Mouse (Mus musculus) liver, embryonic 16.5 days (tissue): ENCODE measurements around the gene Extl1. TPM values are rescaled to one million over a fixed set of nuclear protein-coding genes. Genes with fewer than 3 reads are reported as not detected.

Source experiments
- ATAC-seq: fragments of 200-750 bp; cut with Nextera tagmentation; 2 replicates; pipeline ENCODE4 v1.8.0; 2017; ENCODE audit warnings: low read depth, mild to moderate bottlenecking, moderate number of reproducible peaks, moderate library complexity
- H3K27ac ChIP-seq: fragments of 300-500 bp; sonication (generic); 2 replicates; pipeline ENCODE4 v1.5.1; 2014; ENCODE audit warnings: mild to moderate bottlenecking, low read length
- H3K27me3 ChIP-seq: fragments of 300-500 bp; sonication (generic); 2 replicates; pipeline ENCODE4 v1.6.1; 2014; ENCODE audit warnings: low read depth, low read length, mixed read lengths; ENCODE audit not compliant: control insufficient read depth, insufficient read depth
- H3K36me3 ChIP-seq: fragments of 300-500 bp; sonication (generic); 2 replicates; pipeline ENCODE4 v1.6.1; 2014; ENCODE audit warnings: mild to moderate bottlenecking; ENCODE audit not compliant: control insufficient read depth, insufficient read depth
- H3K4me1 ChIP-seq: fragments of 300-500 bp; sonication (generic); 2 replicates; pipeline ENCODE4 v1.6.1; 2014; ENCODE audit warnings: low read depth, low read length, mixed read lengths; ENCODE audit not compliant: control insufficient read depth
- H3K4me2 ChIP-seq: fragments of 300-500 bp; sonication (generic); 2 replicates; pipeline ENCODE4 v1.6.1; 2014; ENCODE audit warnings: low read depth, low read length, mixed read lengths
- H3K4me3 ChIP-seq: fragments of 300-500 bp; sonication (generic); 2 replicates; pipeline ENCODE4 v1.5.1; 2014; ENCODE audit warnings: low read depth, mild to moderate bottlenecking, low read length
- H3K9ac ChIP-seq: fragments of 300-500 bp; sonication (generic); 2 replicates; pipeline ENCODE4 v1.6.1; 2014; ENCODE audit warnings: low read depth, low read length
- H3K9me3 ChIP-seq: fragments of 300-500 bp; sonication (generic); replicated peaks from 2 replicates; pipeline ENCODE4 v1.6.1; 2016; ENCODE audit warnings: low read length; ENCODE audit not compliant: control insufficient read depth
- WGBS: fragments of 180-500 bp; shearing (Covaris S2); extraction: QIAGEN DNeasy Blood & Tissue Kit; methylation state at CpG from one replicate; pipeline ENCODE4 v1.1.7; 2014; ENCODE audit not compliant: insufficient replicate concordance; 5-methylcytosine and 5-hydroxymethylcytosine counted together
- polyA plus RNA-seq: library from polyadenylated mRNA; unstranded; fragments of >200 nt; fragmentation: Nextera tagmentation; extraction: Ambion mirVana; gene quantifications from 2 replicates; pipeline ENCODE4 v1.2.1, GENCODE M21; 2015

Gene Extl1
- polyA plus RNA-seq, 1 experiment from 2014 or later = 0.25 TPM

DNA sequence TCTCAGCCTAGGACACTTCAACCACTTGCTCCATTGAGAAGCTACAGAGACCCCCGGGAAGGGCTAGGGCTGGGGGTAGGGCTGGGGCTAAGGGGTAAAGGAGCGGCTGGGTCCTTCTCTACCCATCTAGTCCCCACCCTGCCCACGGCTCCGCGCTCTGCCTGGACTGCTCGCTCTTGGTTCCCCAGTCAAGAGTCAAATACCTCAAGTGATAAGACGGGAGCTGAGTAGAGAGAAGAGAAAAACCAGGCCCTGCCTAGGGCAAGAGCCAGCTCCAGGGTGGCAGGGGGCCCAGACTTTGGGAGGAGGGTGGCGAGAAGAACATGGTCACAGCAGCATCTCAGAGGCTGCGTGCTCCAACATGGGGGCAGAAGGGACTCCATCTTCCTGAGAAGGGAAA, 68.2 kb downstream of the Extl1 start:
- Histone ChIP-seq H3K27ac (no peak overlapping the region), H3K4me2 (no peak overlapping the region), H3K4me3 (no peak overlapping the region), H3K9ac (no peak overlapping the region), H3K27me3 (no peaks in the 10 kb centered on the region), H3K4me1 (no peaks in the 10 kb centered on the region), H3K9me3 (no peaks in the 10 kb centered on the region; the same call in 1 of the 2 replicates), H3K36me3 (no peaks in the 10 kb centered on the region)
- no peak for ATAC-seq
- WGBS = 45% methylated on average over 9 of the region's 9 CpGs

DNA sequence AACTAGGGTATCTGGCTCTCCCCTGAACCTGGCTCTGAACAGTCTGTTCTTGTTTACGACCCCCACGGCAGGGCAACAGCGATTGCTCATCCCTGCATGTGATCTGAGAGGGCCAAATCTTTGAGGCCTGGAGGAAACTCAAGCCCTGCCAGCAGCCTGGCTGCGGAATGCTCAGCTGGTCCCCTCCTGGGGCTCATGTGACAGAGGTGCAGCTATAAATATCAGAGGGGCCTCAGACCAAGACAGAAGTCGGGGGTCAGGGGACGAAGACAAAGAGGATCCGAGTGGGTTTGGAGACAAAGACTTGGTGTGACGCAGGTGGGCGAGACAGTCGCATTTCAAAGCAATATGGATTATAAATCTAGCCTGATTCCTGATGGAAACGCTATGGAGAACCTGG, 68.8 kb downstream of the Extl1 start, which contains the start of gene Trim63:
TSS of gene Trim63 (plus strand) at position 245 of the 400 bp plus-strand sequence.
- Histone ChIP-seq H3K27ac (no peak within 1 kb of the TSS), H3K9me3 (no peaks in the 10 kb centered on the region; the same call in 1 of the 2 replicates), H3K4me2 (no peak within 1 kb of the TSS), H3K4me3 (no peak within 1 kb of the TSS), H3K4me1 (no peaks in the 10 kb centered on the region), H3K36me3 (no peaks in the 10 kb centered on the region), H3K9ac (no peak within 1 kb of the TSS), H3K27me3 (no peaks in the 10 kb centered on the region)
- 33% methylated on average over 11 of the region's 11 CpGs for WGBS
- ATAC-seq = no peak

DNA sequence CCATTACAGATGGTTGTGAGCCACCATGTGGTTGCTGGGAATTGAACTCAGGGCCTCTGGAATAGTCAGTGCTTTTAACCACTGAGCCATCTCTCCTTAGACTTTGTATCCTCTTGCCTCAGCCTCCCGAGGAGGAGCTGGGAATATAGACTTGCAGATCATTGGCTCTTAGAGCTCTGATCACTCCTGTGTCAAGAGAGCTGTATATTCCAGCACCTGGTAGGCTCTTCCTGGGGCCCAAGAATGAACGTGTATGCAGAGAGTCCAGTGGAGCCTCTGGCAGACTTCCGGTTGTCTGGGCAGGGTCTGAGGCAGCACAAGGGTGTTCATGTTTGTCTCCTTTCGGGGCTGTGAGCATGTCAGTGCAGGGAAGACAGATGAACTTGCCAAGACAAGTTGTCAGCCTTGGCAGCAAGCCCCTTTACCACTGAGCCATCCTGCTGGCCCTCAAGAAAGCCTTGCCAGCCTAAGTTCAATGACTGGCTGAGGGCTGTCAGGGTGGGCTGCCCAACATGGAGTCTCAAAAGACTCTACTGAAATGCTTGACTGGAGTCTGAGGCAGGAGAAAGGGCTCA, 69.5 kb downstream of the Extl1 start:
- no peak overlapping the region for H3K27ac ChIP-seq
- no peak overlapping the region for H3K4me3 ChIP-seq
- H3K27me3 ChIP-seq = no peaks in the 10 kb centered on the region
- H3K9me3 ChIP-seq = no peaks in the 10 kb centered on the region; the same call in 1 of the 2 replicates
- WGBS = 61% methylated on average over 4 of the region's 4 CpGs
- H3K4me2 ChIP-seq = no peak overlapping the region
- no peak for ATAC-seq
- no peaks in the 10 kb centered on the region for H3K36me3 ChIP-seq
- H3K9ac ChIP-seq = no peak overlapping the region
- no peaks in the 10 kb centered on the region for H3K4me1 ChIP-seq

DNA sequence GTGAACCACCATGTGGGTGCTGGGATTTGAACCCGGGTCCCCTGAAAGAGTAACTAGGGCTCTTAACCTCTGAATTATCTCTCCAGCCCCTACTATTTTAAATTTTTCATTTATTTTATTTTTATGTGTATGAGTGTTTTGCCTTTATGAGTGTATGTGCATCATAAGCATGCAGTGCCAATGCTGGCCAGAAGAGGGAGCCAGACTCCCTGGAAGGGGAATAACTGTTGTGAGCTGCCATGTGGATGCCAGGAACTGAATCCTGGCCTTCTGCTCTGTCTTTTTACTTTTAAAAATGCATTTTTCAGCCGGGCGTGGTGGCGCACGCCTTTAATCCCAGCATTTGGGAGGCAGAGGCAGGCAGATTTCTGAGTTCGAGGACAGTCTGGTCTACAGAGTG, 70.7 kb downstream of the Extl1 start:
- no peaks in the 10 kb centered on the region for H3K4me1 ChIP-seq
- no peak overlapping the region for H3K27ac ChIP-seq
- WGBS = 78% methylated on average over 6 of the region's 6 CpGs
- no peaks in the 10 kb centered on the region; the same call in 1 of the 2 replicates for H3K9me3 ChIP-seq
- no peak overlapping the region for H3K4me2 ChIP-seq
- no peak for ATAC-seq
- H3K27me3 ChIP-seq = no peaks in the 10 kb centered on the region
- H3K4me3 ChIP-seq = no peak overlapping the region
- no peak overlapping the region for H3K9ac ChIP-seq
- no peaks in the 10 kb centered on the region for H3K36me3 ChIP-seq

DNA sequence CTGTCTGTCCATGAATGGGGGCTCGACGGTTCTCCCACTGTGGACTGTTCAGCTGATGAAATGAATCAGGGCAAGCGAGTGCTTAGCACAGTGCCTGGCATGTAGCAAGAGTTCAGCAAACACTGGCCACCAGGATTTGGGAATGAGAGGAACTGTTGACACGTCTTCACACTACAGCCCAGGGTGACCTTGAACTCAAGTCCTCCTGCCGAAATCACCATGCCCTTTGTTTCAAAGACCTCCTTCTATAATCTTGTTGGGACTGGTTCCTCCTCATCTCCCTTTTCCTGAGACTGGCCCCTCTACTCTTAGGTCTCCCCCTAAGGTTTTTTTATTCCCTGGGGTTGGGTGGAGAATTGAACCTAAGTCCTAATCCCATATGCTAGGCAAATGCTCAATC, 71.3 kb downstream of the Extl1 start:
- Histone ChIP-seq H3K27ac (no peak overlapping the region), H3K4me3 (no peak overlapping the region), H3K36me3 (no peaks in the 10 kb centered on the region), H3K9ac (no peak overlapping the region), H3K9me3 (no peaks in the 10 kb centered on the region; the same call in 1 of the 2 replicates), H3K4me1 (peaks cover 2% of the 10 kb centered on the region; the same call in 1 of the 2 replicates), H3K27me3 (no peaks in the 10 kb centered on the region), H3K4me2 (no peak overlapping the region)
- 63% methylated on average over 5 of the region's 5 CpGs for WGBS
- no peak for ATAC-seq

DNA sequence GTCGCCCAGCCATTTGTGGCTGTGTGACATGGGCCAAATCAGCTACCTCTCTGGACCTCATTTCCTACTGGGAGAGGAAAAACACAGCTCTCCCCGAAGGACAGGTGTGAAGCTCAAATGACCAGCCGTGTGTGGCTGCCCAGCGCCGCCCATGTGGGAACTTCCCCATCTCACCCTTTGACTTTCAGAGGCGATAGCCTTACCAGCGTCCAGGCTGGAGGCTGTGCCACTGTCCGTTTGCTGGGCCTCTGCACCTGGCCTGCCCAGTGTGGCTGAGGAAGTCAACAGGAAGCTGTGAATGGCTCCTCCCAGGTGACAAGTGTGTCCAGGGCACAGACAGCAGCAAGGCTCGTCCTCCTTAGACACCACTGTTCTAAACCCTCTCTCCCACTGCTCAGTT, 71.9 kb downstream of the Extl1 start:
- no peak overlapping the region for H3K4me3 ChIP-seq
- no peak overlapping the region for H3K27ac ChIP-seq
- ATAC-seq = no peak
- H3K9me3 ChIP-seq = no peaks in the 10 kb centered on the region; the same call in 1 of the 2 replicates
- peaks cover 4% of the 10 kb centered on the region; the same call in 1 of the 2 replicates for H3K4me1 ChIP-seq
- no peaks in the 10 kb centered on the region for H3K27me3 ChIP-seq
- H3K4me2 ChIP-seq = no peak overlapping the region
- 54% methylated on average over 9 of the region's 9 CpGs for WGBS
- no peaks in the 10 kb centered on the region for H3K36me3 ChIP-seq
- no peak overlapping the region for H3K9ac ChIP-seq

DNA sequence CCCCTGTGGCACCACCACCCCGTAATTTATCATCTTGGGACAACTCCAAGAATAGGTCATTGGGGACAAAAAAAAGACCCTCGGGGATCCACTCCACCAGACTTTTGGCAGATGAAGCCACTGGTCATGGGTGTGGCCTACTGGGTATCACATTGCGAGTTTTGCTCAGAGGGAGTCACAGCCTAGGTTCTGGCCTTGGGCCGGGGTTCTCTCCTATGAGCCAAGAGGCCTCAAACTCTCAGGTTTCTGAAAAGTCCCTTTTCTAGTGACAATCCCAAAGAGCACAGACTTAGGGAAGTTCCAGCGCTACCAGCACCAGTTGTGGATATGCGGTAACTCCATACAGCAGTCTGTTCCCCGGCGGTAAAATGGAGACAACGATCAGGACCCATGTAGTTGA, 73.0 kb downstream of the Extl1 start:
- no peak overlapping the region for H3K27ac ChIP-seq
- no peaks in the 10 kb centered on the region; the same call in 1 of the 2 replicates for H3K9me3 ChIP-seq
- no peak overlapping the region for H3K4me2 ChIP-seq
- no peaks in the 10 kb centered on the region for H3K27me3 ChIP-seq
- no peaks in the 10 kb centered on the region for H3K36me3 ChIP-seq
- WGBS = 74% methylated on average over 9 of the region's 9 CpGs
- H3K9ac ChIP-seq = no peak overlapping the region
- H3K4me3 ChIP-seq = no peak overlapping the region
- H3K4me1 ChIP-seq = peaks cover 4% of the 10 kb centered on the region; the same call in 1 of the 2 replicates
- no peak for ATAC-seq

DNA sequence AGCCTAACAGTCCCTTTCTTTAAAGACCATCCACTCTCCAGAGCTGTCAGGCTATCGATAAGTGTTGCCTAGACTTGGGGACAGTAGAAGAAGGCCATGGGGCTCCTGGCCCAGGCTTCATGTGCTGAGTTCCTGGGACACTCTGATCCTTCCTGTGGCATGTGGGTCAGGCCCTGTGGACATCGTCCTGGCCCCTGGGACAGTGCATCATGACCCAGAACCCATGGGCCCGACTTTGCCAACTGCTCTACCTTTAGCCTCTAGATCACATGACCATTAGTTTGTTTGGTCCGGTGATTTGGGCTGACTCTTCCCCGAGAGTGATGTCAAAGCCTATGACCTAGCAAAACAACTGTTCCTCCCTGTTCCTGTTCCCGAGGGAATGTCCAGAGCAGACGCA, 73.5 kb downstream of the Extl1 start:
- no peak overlapping the region for H3K9ac ChIP-seq
- WGBS = 68% methylated on average over 7 of the region's 7 CpGs
- ATAC-seq = no peak
- H3K27me3 ChIP-seq = no peaks in the 10 kb centered on the region
- no peak overlapping the region for H3K4me3 ChIP-seq
- no peak overlapping the region for H3K4me2 ChIP-seq
- no peak overlapping the region for H3K27ac ChIP-seq
- no peaks in the 10 kb centered on the region for H3K36me3 ChIP-seq
- H3K4me1 ChIP-seq = peaks cover 4% of the 10 kb centered on the region; the same call in 1 of the 2 replicates
- H3K9me3 ChIP-seq = no peaks in the 10 kb centered on the region; the same call in 1 of the 2 replicates

DNA sequence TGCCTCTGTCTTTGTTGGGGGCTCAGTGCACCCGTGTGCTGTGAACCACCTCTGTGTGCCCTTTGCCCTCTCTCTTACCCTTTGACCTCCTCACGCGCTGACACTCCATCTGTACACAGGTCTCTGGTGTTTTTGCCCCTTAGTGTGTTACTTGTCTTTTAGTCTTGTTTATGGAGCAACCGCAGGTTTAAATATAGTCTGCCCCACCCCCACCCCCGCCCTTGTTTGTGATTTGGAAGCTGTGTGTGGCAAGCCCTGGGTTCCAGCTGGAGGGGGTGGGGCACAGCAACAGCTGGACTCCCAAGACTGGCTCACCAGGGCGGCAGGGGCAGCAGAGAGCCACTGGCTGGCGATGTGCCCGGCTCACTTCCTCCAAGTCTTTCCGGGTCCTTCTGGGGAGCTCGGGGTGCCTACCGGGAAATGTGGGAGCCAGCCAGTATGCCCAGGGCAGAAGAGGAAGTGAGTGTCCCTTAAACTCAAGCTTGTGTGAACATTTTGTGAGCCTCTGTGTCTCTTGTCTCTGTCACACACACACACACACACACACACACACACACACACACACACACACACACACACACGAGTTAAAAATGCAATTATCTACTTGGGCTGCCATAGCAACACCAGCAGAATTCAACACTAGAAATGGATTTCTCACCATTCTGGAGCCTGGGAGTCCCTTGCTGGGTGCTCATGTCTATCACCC, 76.1 kb downstream of the Extl1 start:
- peak; percentile 63 for ATAC-seq
- Histone ChIP-seq H3K9me3 (no peaks in the 10 kb centered on the region), H3K27ac (no peak overlapping the region), H3K4me3 (no peak overlapping the region), H3K9ac (no peak overlapping the region), H3K4me2 (peak overlapping the region; percentile 32; the same call in 1 of the 2 replicates), H3K4me1 (peaks cover 4% of the 10 kb centered on the region; the same call in 1 of the 2 replicates), H3K27me3 (no peaks in the 10 kb centered on the region), H3K36me3 (no peaks in the 10 kb centered on the region)
- 11% methylated on average over 12 of the region's 12 CpGs for WGBS
